Mouse (Mus musculus): Measurements from ENCODE around the gene Foxe1. TPM values are rescaled to one million over a fixed set of nuclear protein-coding genes. Genes with fewer than 3 reads are reported as not detected.

The Foxe1 gene
- polyA plus RNA-seq, 2 experiments: 0.06 to 0.07 TPM

DNA sequence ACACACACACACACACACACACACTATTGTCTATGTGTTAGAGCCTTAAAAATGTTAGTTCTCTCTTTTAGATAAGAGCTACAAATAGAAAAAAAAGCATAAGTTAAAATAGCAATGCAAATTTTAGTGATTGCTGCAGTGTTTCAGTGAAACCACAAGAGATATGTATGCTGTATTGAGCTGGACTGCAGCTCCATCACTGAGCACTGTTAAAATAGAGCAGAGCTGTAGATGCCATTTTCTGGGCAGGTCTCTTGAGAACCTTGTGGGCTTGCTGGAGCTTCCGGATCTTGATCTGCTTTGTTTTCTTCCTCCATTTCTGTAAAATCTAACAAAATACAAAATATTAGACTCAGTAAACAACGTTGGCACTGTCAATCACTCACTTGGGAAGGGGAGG lies 51.0 kb downstream of the Foxe1 start:
- H3K4me1 ChIP-seq (replicated peaks; ENCODE audit: control insufficient read depth in 2 of 2, insufficient read depth in 2 of 2, low read length in 1 of 2): peaks cover 22 to 50% of the 10 kb centered on the region in 2 experiments
- H3K27ac ChIP-seq: no peak overlapping the region
- no peaks in the 10 kb centered on the region for H3K9me3 ChIP-seq (ENCODE audit: control insufficient read depth, low read length)
- H3K27me3 ChIP-seq (ENCODE audit: control insufficient read depth, insufficient read depth, low read length): no peaks in the 10 kb centered on the region
- no peak overlapping the region for H3K9ac ChIP-seq (replicated peaks)
- no peak for TF ChIP-seq CTCF (IDR thresholded peaks at IDR 0.05; ENCODE audit: low read depth)
- no peak for TF ChIP-seq EP300 (IDR thresholded peaks at IDR 0.05; ENCODE audit: low read depth)
- no peak overlapping the region for H3K4me3 ChIP-seq (ENCODE audit: insufficient read depth in 1 of 2, low read depth in 2 of 2, low read length in 2 of 2)
- peaks cover 82% of the 10 kb centered on the region for H3K36me3 ChIP-seq (replicated peaks; ENCODE audit: control insufficient read depth, insufficient read depth, low read depth)
- WGBS (ENCODE audit: insufficient replicate concordance): 82% methylated on average over 2 of the region's 2 CpGs
- DNase-seq (ENCODE audit: low read depth in 3 of 3, low spot score in 3 of 3) (no peak), ATAC-seq (ENCODE audit: insufficient read depth) (no peak)
- peak overlapping the region; percentile 99 for H3K4me2 ChIP-seq (ENCODE audit: low read depth)

DNA sequence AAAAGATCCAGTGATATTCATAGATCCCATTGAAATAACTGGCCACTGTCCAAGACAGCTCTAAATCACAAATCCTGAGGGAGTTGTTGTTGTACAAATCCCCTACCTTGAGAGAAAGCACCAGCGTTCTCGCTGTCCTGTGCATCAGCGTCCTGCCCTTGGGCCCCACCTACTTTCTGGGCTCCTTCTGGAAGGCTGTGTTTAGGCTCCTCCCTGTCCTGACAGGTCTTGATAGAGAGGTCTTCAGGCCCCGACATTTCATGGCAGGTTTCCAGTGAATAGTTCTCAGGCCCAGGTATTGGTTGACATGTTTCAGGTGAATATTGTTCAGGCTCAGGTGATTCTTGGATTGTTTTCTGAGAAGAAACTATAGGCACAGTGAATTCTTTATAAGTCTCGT lies 52.3 kb downstream of the Foxe1 start:
- Histone ChIP-seq H3K9me3 (ENCODE audit: control insufficient read depth, low read length) (no peaks in the 10 kb centered on the region), H3K4me1 (replicated peaks; ENCODE audit: control insufficient read depth in 2 of 2, insufficient read depth in 2 of 2, low read length in 1 of 2) (peaks cover 29 to 55% of the 10 kb centered on the region in 2 experiments), H3K4me3 (ENCODE audit: insufficient read depth in 1 of 2, low read depth in 2 of 2, low read length in 2 of 2) (peak overlapping the region; percentile 35 to 80), H3K27ac (peak overlapping the region; percentile 93), H3K27me3 (ENCODE audit: control insufficient read depth, insufficient read depth, low read length) (no peaks in the 10 kb centered on the region), H3K36me3 (replicated peaks; ENCODE audit: control insufficient read depth, insufficient read depth, low read depth) (peaks cover 96% of the 10 kb centered on the region), H3K4me2 (ENCODE audit: low read depth) (peak overlapping the region; percentile 99), H3K9ac (replicated peaks) (peak overlapping the region; percentile 55)
- 17% methylated on average over 5 of the region's 5 CpGs for WGBS (ENCODE audit: insufficient replicate concordance)
- TF ChIP-seq CTCF (IDR thresholded peaks at IDR 0.05; ENCODE audit: low read depth) (no peak), EP300 (IDR thresholded peaks at IDR 0.05; ENCODE audit: low read depth) (peak; percentile 43)
- peak; percentile 78 to 80 (median 79) for DNase-seq (ENCODE audit: low read depth in 3 of 3, low spot score in 3 of 3)
- ATAC-seq (ENCODE audit: insufficient read depth): peak; percentile 79

Other genes with a start within 250 kb of the Foxe1 start
- gene Ncbp1, start 205.0 kb upstream of the Foxe1 start, polyA plus RNA-seq (2012; rRNA removed): 20.1 and 36.1 TPM in 2 replicates
- gene Ncbp1, start 205.0 kb upstream of the Foxe1 start, polyA plus RNA-seq (2014; fragmentation: Nextera tagmentation; extraction: Ambion mirVana): 40.9 and 47.0 TPM in 2 replicates
- gene Tstd2, start 204.9 kb upstream of the Foxe1 start, polyA plus RNA-seq (2012; rRNA removed): 4.3 and 6.0 TPM in 2 replicates
- 3.8 and 5.0 TPM in 2 replicates for gene Tstd2, start 204.9 kb upstream of the Foxe1 start, polyA plus RNA-seq (2014; fragmentation: Nextera tagmentation; extraction: Ambion mirVana)
- gene Xpa, start 147.3 kb upstream of the Foxe1 start, polyA plus RNA-seq (2012; rRNA removed): 3.1 and 8.2 TPM in 2 replicates
- 8.7 and 8.8 TPM in 2 replicates for gene Xpa, start 147.3 kb upstream of the Foxe1 start, polyA plus RNA-seq (2014; fragmentation: Nextera tagmentation; extraction: Ambion mirVana)
- gene Trmo, start 45.8 kb downstream of the Foxe1 start, polyA plus RNA-seq (2012; rRNA removed): 13.9 and 16.1 TPM in 2 replicates
- gene Trmo, start 45.8 kb downstream of the Foxe1 start, polyA plus RNA-seq (2014; fragmentation: Nextera tagmentation; extraction: Ambion mirVana): 8.2 and 11.6 TPM in 2 replicates
- gene Hemgn, start 69.9 kb downstream of the Foxe1 start, polyA plus RNA-seq (2012; rRNA removed): 191 and 274 TPM in 2 replicates
- gene Hemgn, start 69.9 kb downstream of the Foxe1 start, polyA plus RNA-seq (2014; fragmentation: Nextera tagmentation; extraction: Ambion mirVana): 293 and 315 TPM in 2 replicates
- 60.1 and 171 TPM in 2 replicates for gene Anp32b, start 107.3 kb downstream of the Foxe1 start, polyA plus RNA-seq (2012; rRNA removed)
- 351 and 427 TPM in 2 replicates for gene Anp32b, start 107.3 kb downstream of the Foxe1 start, polyA plus RNA-seq (2014; fragmentation: Nextera tagmentation; extraction: Ambion mirVana)
- gene Nans, start 145.6 kb downstream of the Foxe1 start, polyA plus RNA-seq (2012; rRNA removed): 32.9 and 36.0 TPM in 2 replicates
- gene Nans, start 145.6 kb downstream of the Foxe1 start, polyA plus RNA-seq (2014; fragmentation: Nextera tagmentation; extraction: Ambion mirVana): 49.4 and 51.8 TPM in 2 replicates
- gene Trim14, start 192.5 kb downstream of the Foxe1 start, polyA plus RNA-seq (2012; rRNA removed): 4.1 and 4.3 TPM in 2 replicates
- 7.5 and 9.5 TPM in 2 replicates for gene Trim14, start 192.5 kb downstream of the Foxe1 start, polyA plus RNA-seq (2014; fragmentation: Nextera tagmentation; extraction: Ambion mirVana)

All from liver, embryonic 14.5 days (tissue).